Mouse (Mus musculus) forebrain, embryonic 16.5 days (tissue): ENCODE data around the gene Cdc123. TPM values are rescaled to one million over a fixed set of nuclear protein-coding genes. Genes with fewer than 3 reads are reported as not detected.
"Not testable (repeated sequence)": the region's sequence is repeated elsewhere in the genome, so short reads cannot be mapped to it uniquely, and the experiment has no call there.

Source experiments
- ATAC-seq: fragments of 200-750 bp; cut with Nextera tagmentation; 2 replicates; pipeline ENCODE4 v1.8.0; 2017; ENCODE audit warnings: mild to moderate bottlenecking, moderate library complexity
- H3K27ac ChIP-seq: fragments of 300-500 bp; sonication (generic); 2 replicates; pipeline ENCODE4 v1.5.1; 2014; ENCODE audit warnings: low read length, control low read depth
- H3K27me3 ChIP-seq: fragments of 300-500 bp; sonication (generic); replicated peaks from 2 replicates; pipeline ENCODE4 v1.6.1; 2014; ENCODE audit warnings: low read length; ENCODE audit not compliant: control insufficient read depth, insufficient read depth
- H3K36me3 ChIP-seq: fragments of 300-500 bp; sonication (generic); 2 replicates; pipeline ENCODE4 v1.6.1; 2014; ENCODE audit not compliant: control insufficient read depth, insufficient read depth
- H3K4me1 ChIP-seq: fragments of 300-500 bp; sonication (generic); replicated peaks from 2 replicates; pipeline ENCODE4 v1.6.1; 2014; ENCODE audit warnings: low read length; ENCODE audit not compliant: control insufficient read depth, insufficient read depth
- H3K4me2 ChIP-seq: fragments of 300-500 bp; sonication (generic); 2 replicates; pipeline ENCODE4 v1.6.1; 2014; ENCODE audit warnings: mild to moderate bottlenecking, low read length, control low read depth
- H3K4me3 ChIP-seq: fragments of 300-500 bp; sonication (generic); replicated peaks from 2 replicates; pipeline ENCODE4 v1.5.1; 2014; ENCODE audit warnings: mild to moderate bottlenecking, low read length, control low read depth
- H3K9ac ChIP-seq: fragments of 300-500 bp; sonication (generic); replicated peaks from 2 replicates; pipeline ENCODE4 v1.6.1; 2014; ENCODE audit warnings: low read depth, low read length, control low read depth
- H3K9me3 ChIP-seq: fragments of 300-500 bp; sonication (generic); 2 replicates; pipeline ENCODE4 v1.6.1; 2016; ENCODE audit warnings: low read length; ENCODE audit not compliant: control insufficient read depth
- WGBS: fragments of 180-500 bp; shearing (Covaris S2); extraction: QIAGEN DNeasy Blood & Tissue Kit; methylation state at CpG from one replicate; pipeline ENCODE4 v1.1.7; 2014; 5-methylcytosine and 5-hydroxymethylcytosine counted together
- polyA plus RNA-seq: library from polyadenylated mRNA; unstranded; fragments of >200 nt; fragmentation: Nextera tagmentation; extraction: Ambion mirVana; gene quantifications from 2 replicates; pipeline ENCODE4 v1.2.1, GENCODE M21; 2015

Gene Cdc123
- polyA plus RNA-seq, 1 experiment from 2014 or later: 294 TPM

DNA sequence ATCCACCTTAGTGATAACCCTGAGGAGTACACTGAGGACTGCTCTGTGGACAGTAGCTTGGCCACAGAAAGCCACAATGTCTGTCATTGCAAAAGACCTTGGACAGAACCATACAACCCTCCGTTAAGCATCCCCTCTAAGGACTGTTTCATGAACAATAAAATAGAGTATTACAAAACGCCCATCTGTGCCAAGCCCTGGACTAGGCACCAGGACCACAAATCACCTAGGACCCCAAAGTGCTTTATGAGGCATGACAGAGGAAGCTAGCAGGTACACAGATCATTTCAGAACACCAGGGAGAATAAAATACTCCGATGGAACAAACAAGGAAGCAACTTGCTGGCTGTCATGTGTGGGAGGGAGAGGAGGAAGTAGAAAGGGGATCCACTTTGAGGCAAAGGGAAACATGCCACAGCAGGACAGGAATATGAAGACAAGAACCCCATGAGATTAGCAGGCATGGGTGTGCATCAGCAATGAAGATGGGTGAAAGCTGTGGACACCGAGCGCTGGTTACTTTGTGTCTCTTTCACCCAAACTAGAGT, 33.7 kb downstream of the Cdc123 start:
- H3K36me3 ChIP-seq: peaks cover 8% of the 10 kb centered on the region; the same call in 1 of the 2 replicates
- no peak overlapping the region for H3K27ac ChIP-seq
- no peak overlapping the region for H3K9ac ChIP-seq
- no peak for ATAC-seq
- no peaks in the 10 kb centered on the region for H3K9me3 ChIP-seq
- 93% methylated on average over 5 of the region's 5 CpGs for WGBS
- no peaks in the 10 kb centered on the region for H3K4me1 ChIP-seq
- no peak overlapping the region for H3K4me2 ChIP-seq
- H3K27me3 ChIP-seq: no peaks in the 10 kb centered on the region
- no peak overlapping the region for H3K4me3 ChIP-seq

DNA sequence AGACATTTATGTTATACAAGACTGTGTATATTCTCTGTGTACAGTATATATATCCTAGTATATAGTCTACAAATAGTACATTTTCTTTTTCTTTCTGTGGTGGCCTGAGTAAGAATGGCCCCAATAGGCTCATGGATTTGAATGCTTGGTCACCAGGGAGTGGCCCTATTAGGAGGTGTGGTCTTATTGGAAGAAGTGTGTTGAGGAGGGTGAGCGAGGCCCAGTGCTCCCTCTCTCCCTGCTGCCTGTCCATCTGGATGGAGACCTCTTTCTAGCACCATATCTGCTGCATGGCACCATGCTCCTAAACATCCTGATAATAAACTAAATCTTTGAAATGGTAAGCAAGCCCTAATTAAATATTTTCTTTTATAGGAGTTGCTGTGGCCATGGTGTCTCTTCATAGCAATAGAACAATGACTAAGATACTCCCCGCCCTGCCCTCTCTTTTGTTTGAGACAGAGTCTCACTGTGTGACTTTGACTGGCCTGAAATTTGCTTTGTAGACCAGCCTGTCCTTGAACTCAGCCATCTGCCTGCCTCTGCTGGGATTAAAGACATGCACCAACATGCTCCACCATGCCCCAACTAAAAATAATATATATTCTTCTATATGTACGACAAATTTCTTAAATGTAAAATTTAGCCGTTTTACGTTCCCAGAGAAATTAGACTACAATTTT, 34.8 kb downstream of the Cdc123 start:
- H3K9ac ChIP-seq: no peak overlapping the region
- peaks cover 6% of the 10 kb centered on the region; the same call in 1 of the 2 replicates for H3K36me3 ChIP-seq
- H3K4me1 ChIP-seq: no peaks in the 10 kb centered on the region
- H3K27ac ChIP-seq: no peak overlapping the region
- no peaks in the 10 kb centered on the region for H3K27me3 ChIP-seq
- H3K4me2 ChIP-seq: no peak overlapping the region
- no peaks in the 10 kb centered on the region for H3K9me3 ChIP-seq
- H3K4me3 ChIP-seq: no peak overlapping the region
- WGBS: 95% methylated on average over 5 of the region's 5 CpGs
- no peak for ATAC-seq

DNA sequence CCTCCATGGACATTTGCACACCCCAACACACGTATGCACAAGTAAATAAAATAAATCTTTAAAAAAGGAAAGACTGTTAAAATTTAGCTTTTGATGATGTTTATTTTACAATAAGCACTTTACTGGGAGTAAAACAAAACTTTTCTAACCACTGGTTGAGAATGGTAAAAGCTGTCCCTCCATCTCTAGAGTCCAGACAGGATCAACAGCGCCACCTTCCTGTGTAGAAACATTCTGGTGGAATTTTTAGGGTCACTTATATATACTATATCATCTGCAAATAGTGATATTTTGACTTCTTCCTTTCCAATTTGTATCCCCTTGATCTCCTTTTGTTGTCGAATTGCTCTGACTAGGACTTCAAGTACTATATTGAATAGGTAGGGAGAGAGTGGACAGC, 38.8 kb downstream of the Cdc123 start:
- H3K9me3 ChIP-seq, H3K4me3 ChIP-seq, H3K4me2 ChIP-seq, H3K36me3 ChIP-seq, ATAC-seq, H3K9ac ChIP-seq, H3K27ac ChIP-seq, H3K4me1 ChIP-seq, H3K27me3 ChIP-seq: not testable (repeated sequence)
- WGBS: 91% methylated on average over 3 of the region's 3 CpGs

DNA sequence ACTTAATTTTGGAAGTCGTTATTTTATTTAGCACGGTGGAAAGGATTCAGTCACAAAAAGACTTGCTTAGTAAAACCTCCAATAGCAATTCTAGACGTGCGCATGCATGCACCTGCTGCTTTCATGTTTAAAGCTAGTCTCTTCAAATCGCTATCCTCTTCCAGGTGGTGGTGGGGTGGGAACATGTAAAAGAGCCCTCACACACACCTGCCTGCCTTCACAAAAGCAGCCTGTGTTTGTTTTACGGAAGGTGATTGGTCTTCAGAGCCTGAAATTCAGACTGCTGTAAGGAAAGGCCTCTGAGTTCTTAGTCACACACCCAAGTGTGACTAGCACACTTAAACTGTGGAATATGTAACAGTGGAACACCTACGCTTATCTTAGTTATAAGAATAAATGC, 39.7 kb downstream of the Cdc123 start:
- no peak for ATAC-seq
- Histone ChIP-seq H3K27me3 (no peaks in the 10 kb centered on the region), H3K4me3 (no peak overlapping the region), H3K4me2 (no peak overlapping the region), H3K27ac (no peak overlapping the region), H3K4me1 (no peaks in the 10 kb centered on the region), H3K36me3 (peaks cover 17% of the 10 kb centered on the region), H3K9me3 (peaks cover under 1% of the 10 kb centered on the region; the same call in 1 of the 2 replicates), H3K9ac (no peak overlapping the region)
- 92% methylated on average over 7 of the region's 7 CpGs for WGBS

DNA sequence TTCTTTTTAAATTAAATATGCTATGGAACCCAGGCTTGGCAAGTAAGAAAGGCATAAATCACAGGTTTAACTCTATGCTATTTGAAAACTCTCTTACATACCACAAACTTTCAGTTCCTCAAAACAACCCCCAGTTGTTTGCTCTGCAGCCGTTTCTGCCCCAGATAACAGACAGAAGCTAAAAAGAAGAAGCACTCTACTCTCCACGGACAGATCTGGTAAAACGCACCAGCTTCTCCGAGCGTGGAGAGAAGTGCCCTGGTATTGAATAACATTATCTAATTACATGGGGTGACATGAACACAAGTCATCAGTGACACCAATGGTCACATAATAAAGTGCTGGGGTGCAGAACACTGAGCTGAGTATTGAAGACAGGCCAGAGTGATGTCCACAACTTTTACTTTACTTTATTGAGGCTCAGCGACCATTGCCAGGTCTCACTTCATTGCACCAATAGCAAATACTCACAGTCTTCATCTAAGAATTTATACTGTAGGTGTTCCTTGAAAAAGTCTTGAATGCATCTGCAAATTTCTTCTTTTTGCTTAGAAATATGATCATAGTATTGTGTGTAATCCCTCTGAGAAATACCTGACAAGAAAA, 40.4 kb downstream of the Cdc123 start:
- ATAC-seq: no peak
- no peak overlapping the region for H3K9ac ChIP-seq
- H3K27me3 ChIP-seq: no peaks in the 10 kb centered on the region
- no peak overlapping the region for H3K27ac ChIP-seq
- no peaks in the 10 kb centered on the region for H3K4me1 ChIP-seq
- 94% methylated on average over 6 of the region's 6 CpGs for WGBS
- peaks cover 19% of the 10 kb centered on the region for H3K36me3 ChIP-seq
- H3K4me2 ChIP-seq: no peak overlapping the region
- no peak overlapping the region for H3K4me3 ChIP-seq
- peaks cover 2% of the 10 kb centered on the region; the same call in 1 of the 2 replicates for H3K9me3 ChIP-seq

DNA sequence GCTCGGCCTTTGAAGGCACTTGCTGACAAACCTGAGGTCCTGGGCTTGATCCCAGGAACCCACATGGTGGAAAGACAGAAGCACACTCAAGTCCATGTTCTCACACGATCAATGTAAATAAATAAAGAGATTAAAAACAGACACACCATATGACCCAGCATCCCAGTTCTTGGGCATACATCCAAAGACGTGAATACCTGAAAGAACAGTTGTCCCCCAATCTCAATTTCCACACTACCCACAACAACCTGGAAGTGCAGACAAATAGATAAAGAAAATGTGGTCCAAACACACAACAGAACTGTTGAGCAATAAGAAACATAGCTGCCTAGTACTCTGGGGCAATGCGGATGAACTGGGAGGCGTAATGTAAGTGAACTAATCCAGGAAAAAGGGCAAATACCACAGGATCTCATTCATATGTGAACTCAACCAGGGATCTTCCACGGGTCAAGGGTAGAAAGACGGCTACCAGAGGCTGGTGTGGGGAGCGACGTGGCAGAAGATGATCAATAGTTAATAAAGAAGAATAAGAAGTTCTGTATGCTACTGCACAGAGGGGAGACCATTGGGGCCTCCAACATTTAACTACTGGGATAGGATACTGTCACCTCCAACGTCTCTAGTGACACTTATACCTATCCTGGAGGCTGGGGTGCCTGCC, 42.9 kb downstream of the Cdc123 start:
- H3K4me2 ChIP-seq: no peak overlapping the region
- no peak for ATAC-seq
- H3K9ac ChIP-seq: no peak overlapping the region
- H3K27me3 ChIP-seq: no peaks in the 10 kb centered on the region
- no peak overlapping the region for H3K4me3 ChIP-seq
- H3K27ac ChIP-seq: no peak overlapping the region
- H3K9me3 ChIP-seq: peaks cover 2% of the 10 kb centered on the region; the same call in 1 of the 2 replicates
- 93% methylated on average over 10 of the region's 10 CpGs for WGBS
- peaks cover 28% of the 10 kb centered on the region for H3K36me3 ChIP-seq
- H3K4me1 ChIP-seq: no peaks in the 10 kb centered on the region

DNA sequence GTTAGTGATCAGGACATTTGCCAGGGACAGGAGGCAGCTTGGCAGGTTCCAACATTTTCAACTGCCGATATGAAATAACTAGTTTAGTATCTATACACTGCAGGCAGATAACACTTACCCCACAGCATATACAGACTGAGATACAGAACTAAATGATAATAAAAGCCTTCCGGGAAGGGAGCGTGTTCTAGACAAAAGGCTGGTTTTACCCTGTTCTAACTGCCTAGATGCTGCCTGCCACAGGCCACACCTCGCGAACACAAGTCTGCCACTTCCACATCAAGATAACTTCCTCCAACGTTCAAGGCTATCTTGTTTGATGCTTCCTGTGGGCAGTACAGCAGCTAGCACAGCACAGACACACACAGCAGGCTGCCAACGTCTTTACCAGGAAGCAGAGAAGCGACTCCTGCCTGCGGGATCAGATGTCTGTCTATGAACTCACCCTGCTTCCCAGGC, 43.8 kb downstream of the Cdc123 start:
- no peaks in the 10 kb centered on the region for H3K27me3 ChIP-seq
- H3K27ac ChIP-seq: no peak overlapping the region
- H3K4me1 ChIP-seq: no peaks in the 10 kb centered on the region
- H3K4me2 ChIP-seq: no peak overlapping the region
- WGBS: 94% methylated on average over 9 of the region's 9 CpGs
- H3K9ac ChIP-seq: no peak overlapping the region
- H3K4me3 ChIP-seq: no peak overlapping the region
- no peak for ATAC-seq
- peaks cover 2% of the 10 kb centered on the region; the same call in 1 of the 2 replicates for H3K9me3 ChIP-seq
- H3K36me3 ChIP-seq: peaks cover 29% of the 10 kb centered on the region

DNA sequence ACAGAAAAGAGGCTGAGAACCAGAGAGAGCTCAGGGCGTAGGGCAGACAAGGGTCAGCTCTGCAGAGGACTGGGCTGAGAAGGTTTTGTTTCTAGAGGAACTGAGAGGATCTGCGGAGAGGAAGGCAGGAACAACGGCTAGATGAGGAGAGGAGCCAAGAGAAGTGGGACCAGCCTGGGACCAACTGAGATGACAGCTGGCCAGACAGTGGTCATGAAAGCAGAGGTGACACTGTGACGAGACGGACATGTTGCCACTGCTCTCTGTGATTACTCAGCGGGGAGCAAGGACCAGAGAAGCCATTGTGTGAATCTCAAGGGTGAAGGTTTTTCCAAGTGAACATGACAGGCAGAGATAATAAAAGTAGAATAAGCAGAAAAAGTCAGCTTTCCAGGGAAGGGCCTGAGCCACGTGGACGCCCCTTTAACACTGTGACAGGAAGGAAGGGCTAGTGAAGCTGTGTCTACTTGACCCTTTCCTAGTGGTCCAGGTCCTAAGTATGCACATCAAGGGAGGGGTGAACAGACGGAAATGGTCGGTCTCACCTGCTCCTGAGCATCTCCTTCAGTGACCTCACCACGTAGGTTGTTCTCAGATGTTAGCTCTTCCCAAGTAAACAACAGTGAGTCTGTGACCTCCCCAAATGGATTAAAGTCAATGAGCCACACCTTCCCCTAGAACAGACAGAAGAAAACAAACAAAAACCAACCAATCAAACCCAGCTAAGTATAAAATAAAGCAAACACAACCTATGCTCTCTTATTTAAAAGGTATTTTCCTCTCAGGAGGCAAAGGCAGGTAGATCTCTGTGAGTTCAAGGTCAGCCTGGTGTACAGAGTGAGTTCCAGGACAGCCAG, 46.9 kb downstream of the Cdc123 start:
- H3K4me2 ChIP-seq: no peak overlapping the region
- H3K36me3 ChIP-seq: peaks cover 42% of the 10 kb centered on the region
- no peaks in the 10 kb centered on the region for H3K4me1 ChIP-seq
- H3K27ac ChIP-seq: no peak overlapping the region
- no peak overlapping the region for H3K9ac ChIP-seq
- H3K4me3 ChIP-seq: no peak overlapping the region
- H3K27me3 ChIP-seq: no peaks in the 10 kb centered on the region
- H3K9me3 ChIP-seq: peaks cover 2% of the 10 kb centered on the region; the same call in 1 of the 2 replicates
- no peak for ATAC-seq
- WGBS: 90% methylated on average over 11 of the region's 11 CpGs
